24 mouse cellular contexts compared by ENCODE assay signal in genomic region chr6:146246368-146246767, GRCm38 (mm10).
DNase-seq lines count a peak whose midpoint lies in the region; ATAC-seq and TF ChIP-seq lines count a peak whose summit lies in the region.
"Had no signal": no experiment of that assay in that cellular context is flagged by ENCODE, and none has a peak within 500 bp of the region (broad histone marks: within the 10 kb centered on the region; RNA-seq: fewer than 3 reads in every experiment).

No protein-coding gene starts in this region.

- 73% methylated on average over 6 of the region's 6 CpGs for WGBS in kidney, embryonic 16.5 days

- H3K27ac ChIP-seq in kidney, embryonic 16.5 days (ENCODE audit: low read length) = no peak overlapping the region
- H3K27ac ChIP-seq: embryonic facial prominence, embryonic 10.5 days; embryonic facial prominence, embryonic 13.5 days; forebrain, embryonic 12.5 days; forebrain, embryonic 15.5 days; heart, adult 2 months; hindbrain, embryonic 12.5 days; hindbrain, embryonic 15.5 days had no signal

- no peaks in the 10 kb centered on the region for H3K9me3 ChIP-seq in kidney, embryonic 16.5 days (ENCODE audit: low read length)
- H3K9me3 ChIP-seq: embryonic facial prominence, embryonic 10.5 days; embryonic facial prominence, embryonic 13.5 days; forebrain, embryonic 12.5 days; forebrain, embryonic 15.5 days; hindbrain, embryonic 12.5 days; hindbrain, embryonic 15.5 days had no signal

- TF ChIP-seq CTCF in Patski (IDR thresholded peaks at IDR 0.05) = no peak

- no peaks in the 10 kb centered on the region for H3K36me3 ChIP-seq in kidney, embryonic 16.5 days (ENCODE audit: insufficient read depth, low read length)
- H3K36me3 ChIP-seq: embryonic facial prominence, embryonic 10.5 days; embryonic facial prominence, embryonic 13.5 days; forebrain, embryonic 12.5 days; forebrain, embryonic 15.5 days; hindbrain, embryonic 12.5 days; hindbrain, embryonic 15.5 days had no signal

- POLR2A ChIA-PET in Patski (lab: Charles Lee) = no interaction called here

- H3K4me2 ChIP-seq in kidney, embryonic 16.5 days (replicated peaks; ENCODE audit: low read depth, low read length) = no peak overlapping the region
- H3K4me2 ChIP-seq: embryonic facial prominence, embryonic 13.5 days; forebrain, embryonic 12.5 days; forebrain, embryonic 15.5 days; heart, embryonic 11.5 days; hindbrain, embryonic 12.5 days; hindbrain, embryonic 15.5 days had no signal

- no peaks in the 10 kb centered on the region for H3K27me3 ChIP-seq in kidney, embryonic 16.5 days (ENCODE audit: insufficient read depth, low read length)
- H3K27me3 ChIP-seq in Patski = no peaks in the 10 kb centered on the region
- H3K27me3 ChIP-seq: forebrain, embryonic 12.5 days; forebrain, embryonic 15.5 days; hindbrain, embryonic 12.5 days; hindbrain, embryonic 15.5 days had no signal

- in situ Hi-C loops in Patski (cut with MboI; ENCODE audit: low pct_unique_long_range_greater_than_20kb) = no loop called here

- ATAC-seq in kidney, embryonic 16.5 days (ENCODE audit: low FRiP score, low TSS enrichment) = 0 out of 2 replicates have a peak, but pooled peaks have one; percentile 9
- ATAC-seq in Patski = peak; percentile 77
- ATAC-seq: activated CD4-positive, CD25-positive, alpha-beta regulatory T cell, adult 4 months; CD4-positive, CD25-positive, alpha-beta regulatory T cell, adult 4 months; forebrain, embryonic 15.5 days had no signal

- CTCF ChIA-PET in Patski (lab: Charles Lee) = interaction anchor here (1.4 to 1.7 kb wide), 3 partner anchors 13 to 386 kb away, joined by 4 to 5 read pairs (median 5); no protein-coding TSS in a partner anchor

- no peak overlapping the region for H3K4me3 ChIP-seq in kidney, embryonic 16.5 days (ENCODE audit: low read length)
- H3K4me3 ChIP-seq: embryonic facial prominence, embryonic 10.5 days; embryonic facial prominence, embryonic 13.5 days; erythroblast, embryonic 14.5 days; forebrain, embryonic 12.5 days; forebrain, embryonic 15.5 days; heart, adult 2 months; hindbrain, embryonic 12.5 days; hindbrain, embryonic 15.5 days had no signal

- no peak overlapping the region for H3K9ac ChIP-seq in kidney, embryonic 16.5 days (replicated peaks; ENCODE audit: low read length)
- H3K9ac ChIP-seq: embryonic facial prominence, embryonic 13.5 days; forebrain, embryonic 12.5 days; forebrain, embryonic 15.5 days; hindbrain, embryonic 12.5 days; hindbrain, embryonic 15.5 days had no signal

- peak; percentile 17 for DNase-seq in kidney, adult 11 months
- DNase-seq in kidney, postnatal 14 days = no peak
- no peak for DNase-seq in kidney, postnatal 25 days
- peak; percentile 69 for DNase-seq in Patski (ENCODE audit: low read depth, low spot score)
- DNase-seq in frontal cortex, postnatal 14 days (ENCODE audit: low spot score in 2 of 2) = no peak
- DNase-seq: adrenal gland, adult 8-10 months; adrenal gland, postnatal 25 days; cerebellum, adult 11-12 months; cerebellum, adult 8-10 months; cerebellum, postnatal 10 days; cerebellum, postnatal 36 days; embryo, embryonic 11 days; heart, adult 2 months had no signal

- peaks cover 6% of the 10 kb centered on the region; the same call in 1 of the 2 replicates for H3K4me1 ChIP-seq in kidney, embryonic 16.5 days (ENCODE audit: insufficient read depth, low read length)
- H3K4me1 ChIP-seq: forebrain, embryonic 12.5 days; forebrain, embryonic 15.5 days; hindbrain, embryonic 12.5 days; hindbrain, embryonic 15.5 days had no signal

Comparison
In these comparisons a context has a peak if more than half of its experiments do, and no peak if none do; other contexts are left out.
1. DNase-seq: peak in kidney, adult 11 months (single experiment) and Patski (single experiment); none in kidney, postnatal 14 days (single experiment), kidney, postnatal 25 days (0 of 2) and frontal cortex, postnatal 14 days (0 of 2).